Mouse (Mus musculus) small intestine, adult 2 months (tissue): ENCODE results near the gene Cish. TPM values are rescaled to one million over a fixed set of nuclear protein-coding genes. Genes with fewer than 3 reads are reported as not detected.
A peak's percentile ranks its signal among the peaks of the same experiment; 100 is the strongest.

Experiments
- H3K27ac ChIP-seq: fragments of 200-500 bp; 2 replicates; pipeline ENCODE4 v1.5.1; 2012; ENCODE audit warnings: low read depth, low read length, control low read depth, inconsistent platforms; ENCODE audit not compliant: insufficient read depth
- H3K27me3 ChIP-seq: fragments of 200-500 bp; 2 replicates; pipeline ENCODE4 v1.6.1; 2012; ENCODE audit warnings: mild to moderate bottlenecking, moderate library complexity, low read length, inconsistent platforms; ENCODE audit not compliant: control insufficient read depth, insufficient read depth
- H3K36me3 ChIP-seq: fragments of 200-500 bp; 2 replicates; pipeline ENCODE4 v1.6.1; 2012; ENCODE audit warnings: mild to moderate bottlenecking, low read length, control low read depth, inconsistent platforms; ENCODE audit not compliant: control insufficient read depth, insufficient read depth
- H3K4me1 ChIP-seq: fragments of 200-500 bp; 2 replicates; pipeline ENCODE4 v1.6.1; 2012; ENCODE audit warnings: low read length, inconsistent platforms, mixed read lengths; ENCODE audit not compliant: control insufficient read depth, insufficient read depth, insufficient read length
- H3K4me3 ChIP-seq: fragments of 200-500 bp; 2 replicates; pipeline ENCODE4 v1.5.1; 2012; ENCODE audit warnings: low read depth, mild to moderate bottlenecking, control low read depth, inconsistent platforms, low read length, moderate library complexity
- CTCF ChIP-seq: fragments of 200-500 bp; IDR thresholded peaks from 2 replicates; pipeline ENCODE4 v1.5.1; 2012; ENCODE audit warnings: low read depth, mild to moderate bottlenecking, control low read depth, inconsistent platforms, low read length, moderate library complexity, mixed read lengths; ENCODE audit not compliant: insufficient replicate concordance, insufficient read length; ENCODE audit errors: extremely low read depth
- POLR2A ChIP-seq: fragments of 200-500 bp; IDR thresholded peaks from 2 replicates; pipeline ENCODE4 v1.6.1; 2012; ENCODE audit warnings: low read depth, mild to moderate bottlenecking, control low read depth, inconsistent platforms, low read length, moderate library complexity
- WGBS: fragments of 180-500 bp; shearing (Covaris S2); methylation state at CpG from one replicate; pipeline ENCODE4 v1.1.7; 2018; 5-methylcytosine and 5-hydroxymethylcytosine counted together
- polyA plus RNA-seq: library from polyadenylated mRNA; depleted of rRNA; stranded (reverse); fragments of >200 nt; gene quantifications from 2 replicates; pipeline ENCODE4 v1.2.3, GENCODE M21; 2012; rRNA removed

Cish gene
- 19.1 and 33.6 TPM in 2 replicates for polyA plus RNA-seq

DNA sequence AAGGTAGTCTGAATTCAATTTTAAA lies at the start of gene Cish:
Gene Cish, plus strand, starts transcription at position 11 of the 25 bp plus-strand sequence.
- Histone ChIP-seq H3K27me3 (no peaks in the 10 kb centered on the region), H3K4me3 (peak within 1 kb of the TSS; percentile 72), H3K4me1 (peaks cover 18% of the 10 kb centered on the region; the same call in 1 of the 2 replicates), H3K36me3 (peaks cover 9% of the 10 kb centered on the region), H3K27ac (peak within 1 kb of the TSS; percentile 86)
- TF ChIP-seq POLR2A (no peak), CTCF (no peak)

DNA sequence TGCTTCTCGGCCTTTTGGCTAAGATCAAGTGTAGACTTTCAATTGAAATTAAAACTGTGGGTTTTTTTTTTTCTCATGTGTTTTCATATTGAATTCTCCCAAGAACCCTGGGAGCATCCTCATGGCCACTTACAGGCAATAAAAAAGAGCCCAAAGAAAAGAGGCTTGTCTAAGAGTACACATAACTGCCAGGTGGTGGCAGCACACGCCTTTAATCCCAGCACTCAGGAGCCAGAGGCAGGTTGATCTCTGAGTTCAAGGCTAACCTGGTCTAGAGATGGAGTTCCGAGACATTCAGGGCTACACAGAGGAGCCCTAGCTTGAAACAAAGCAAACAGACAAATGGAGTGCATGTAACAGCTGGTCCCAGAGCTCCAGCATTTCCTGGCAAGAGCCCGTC lies 49.7 kb upstream of the Cish start:
- H3K36me3 ChIP-seq = no peaks in the 10 kb centered on the region
- WGBS = 55% methylated on average over 4 of the region's 4 CpGs
- no peak overlapping the region for H3K27ac ChIP-seq
- no peak overlapping the region for H3K4me3 ChIP-seq
- no peaks in the 10 kb centered on the region for H3K27me3 ChIP-seq
- TF ChIP-seq CTCF (peak; percentile 58; the same call in 1 of the 2 replicates), POLR2A (no peak)
- no peaks in the 10 kb centered on the region for H3K4me1 ChIP-seq

- WGBS = 69% methylated on average over 6 of the region's 6 CpGs
- H3K4me3 ChIP-seq = no peak overlapping the region
- H3K27ac ChIP-seq = no peak overlapping the region
- no peaks in the 10 kb centered on the region for H3K36me3 ChIP-seq
- H3K27me3 ChIP-seq = no peaks in the 10 kb centered on the region
- H3K4me1 ChIP-seq = no peaks in the 10 kb centered on the region
- TF ChIP-seq CTCF (no peak), POLR2A (no peak)
These were observed 46.7 kb upstream of the Cish start for GRCm38 (mm10) chr9:107249154-107249553.

DNA sequence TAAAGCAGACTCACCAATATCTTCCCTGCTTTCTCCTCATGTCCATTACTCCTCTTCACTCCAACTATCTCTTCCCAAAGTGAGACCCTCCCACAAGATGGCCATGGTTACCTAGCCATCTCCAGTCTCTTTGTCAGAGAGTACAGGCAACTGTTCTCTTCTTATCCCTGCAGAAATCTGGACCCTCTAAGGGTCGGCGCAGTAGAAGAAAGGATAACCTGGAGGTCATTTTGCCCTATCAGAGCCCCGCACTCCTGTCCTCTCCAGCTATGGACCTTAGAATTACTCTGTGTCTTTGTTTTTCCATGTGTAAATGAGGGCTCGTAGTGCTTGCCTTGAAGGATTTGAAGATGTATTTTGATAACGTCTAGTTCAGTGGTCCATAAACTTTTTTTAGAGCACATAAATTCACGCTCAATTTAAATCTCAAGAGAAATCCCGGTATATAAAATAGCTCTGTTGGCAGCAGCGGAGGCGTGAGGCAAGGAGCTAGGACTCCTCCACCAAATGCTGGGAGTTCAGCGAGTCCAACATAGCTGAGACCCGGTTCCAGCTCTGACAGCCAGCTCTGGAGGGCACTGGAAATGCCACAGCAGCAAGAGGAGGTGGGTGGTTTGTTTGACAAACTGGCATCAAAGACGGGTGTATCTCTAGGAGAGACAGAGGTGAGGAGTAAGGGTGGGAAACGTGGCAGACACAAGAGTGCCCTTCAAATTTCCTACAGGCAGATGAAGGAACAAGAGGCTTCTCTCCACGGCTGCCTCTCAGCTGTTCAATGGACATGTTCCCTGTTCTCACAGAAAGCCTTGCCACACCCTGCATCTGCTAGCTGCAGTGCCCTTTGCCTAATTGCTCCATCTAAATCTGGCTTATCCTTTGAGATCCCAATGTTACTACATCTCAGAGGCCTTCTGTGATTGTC lies 45.1 kb upstream of the Cish start:
- TF ChIP-seq CTCF (no peak), POLR2A (no peak)
- Histone ChIP-seq H3K4me3 (no peak overlapping the region), H3K27me3 (no peaks in the 10 kb centered on the region), H3K4me1 (no peaks in the 10 kb centered on the region), H3K36me3 (peaks cover 12% of the 10 kb centered on the region), H3K27ac (no peak overlapping the region)
- 77% methylated on average over 14 of the region's 14 CpGs for WGBS

- Histone ChIP-seq H3K4me1 (no peaks in the 10 kb centered on the region), H3K4me3 (no peak overlapping the region), H3K27me3 (no peaks in the 10 kb centered on the region), H3K27ac (no peak overlapping the region), H3K36me3 (peaks cover 23% of the 10 kb centered on the region)
- 44% methylated on average over 5 of the region's 5 CpGs for WGBS
- no peak for TF ChIP-seq CTCF
- TF ChIP-seq POLR2A = no peak
These were observed 43.7 kb upstream of the Cish start for GRCm38 (mm10) chr9:107252164-107252563.

GRCm38 (mm10) chr9:107254476-107254875 lies 41.4 kb upstream of the Cish start:
- 75% methylated on average over 12 of the region's 12 CpGs for WGBS

DNA sequence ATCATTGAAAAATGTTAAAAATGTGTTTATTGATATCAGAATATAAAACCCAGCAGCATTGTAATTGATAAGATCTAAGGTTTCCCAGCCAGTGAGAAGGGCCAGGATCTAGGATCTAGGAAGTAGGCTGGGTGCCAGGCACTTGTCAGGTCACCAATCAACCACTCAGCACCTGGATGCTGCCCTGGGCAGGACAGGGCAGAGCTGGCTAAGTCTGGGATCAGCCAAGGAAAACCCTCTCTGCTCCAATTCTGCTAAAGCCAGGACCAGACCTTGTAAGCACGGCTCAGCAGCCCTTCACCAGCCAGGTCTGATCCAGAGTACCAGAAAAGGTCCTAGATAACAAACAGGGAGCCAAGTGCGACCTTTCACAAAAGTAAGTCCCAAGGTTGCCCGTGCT lies 40.9 kb upstream of the Cish start:
- WGBS = 82% methylated on average over 3 of the region's 3 CpGs
- TF ChIP-seq CTCF (no peak), POLR2A (no peak)
- H3K4me3 ChIP-seq = no peak overlapping the region
- H3K36me3 ChIP-seq = peaks cover 43% of the 10 kb centered on the region
- H3K4me1 ChIP-seq = no peaks in the 10 kb centered on the region
- H3K27ac ChIP-seq = no peak overlapping the region
- H3K27me3 ChIP-seq = no peaks in the 10 kb centered on the region

More at GRCm38 (mm10) chr9:107254476-107254875, 41.4 kb upstream of the Cish start:
- H3K4me3 ChIP-seq = no peak overlapping the region
- no peak overlapping the region for H3K27ac ChIP-seq
- no peaks in the 10 kb centered on the region for H3K27me3 ChIP-seq
- TF ChIP-seq POLR2A (no peak), CTCF (no peak)
- no peaks in the 10 kb centered on the region for H3K4me1 ChIP-seq
- peaks cover 39% of the 10 kb centered on the region for H3K36me3 ChIP-seq
